Mouse (Mus musculus): ENCODE measurements around the gene Gm3106. TPM values are rescaled to one million over a fixed set of nuclear protein-coding genes. Genes with fewer than 3 reads are reported as not detected.
"Not testable (repeated sequence)": the region's sequence is repeated elsewhere in the genome, so short reads cannot be mapped to it uniquely, and the experiment has no call there.

Gm3106 gene
- polyA plus RNA-seq (2014; fragmentation: Nextera tagmentation; extraction: Ambion mirVana) = not detected in 2 replicates

DNA sequence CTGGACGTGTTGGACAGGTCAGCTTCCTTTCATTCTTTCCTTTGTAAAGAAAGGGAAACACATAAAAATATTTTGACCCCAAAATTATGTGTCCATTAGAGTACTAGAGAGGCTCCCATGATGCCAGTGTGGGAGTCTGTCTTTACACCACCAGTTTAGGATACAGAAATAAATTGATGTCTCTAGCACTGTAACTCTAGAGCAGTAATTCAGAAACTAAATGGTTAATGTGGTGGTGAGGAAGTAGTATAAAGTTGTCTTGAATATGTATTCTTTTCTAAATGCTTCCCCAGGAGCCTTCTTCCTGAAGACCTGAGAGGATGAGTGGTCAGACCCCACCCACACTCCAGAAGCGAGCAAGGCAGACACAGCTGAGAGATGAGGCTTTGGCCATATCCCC is at the start of gene Gm3106:
Gene Gm3106, plus strand, starts transcription at position 301 of the 400 bp plus-strand sequence.
- WGBS = no CpG with 5 or more reads among the region's 2 CpGs
- H3K9ac ChIP-seq (ENCODE audit: low read length); H3K9me3 ChIP-seq (ENCODE audit: control insufficient read depth, low read length); ATAC-seq (ENCODE audit: insufficient number of reproducible peaks, insufficient read depth, low FRiP score, low read depth); H3K36me3 ChIP-seq (ENCODE audit: control insufficient read depth, insufficient read depth, low read length); H3K27me3 ChIP-seq (ENCODE audit: control insufficient read depth, insufficient read depth, low read length); H3K4me2 ChIP-seq (ENCODE audit: low read length); H3K4me1 ChIP-seq (ENCODE audit: control insufficient read depth in 2 of 2, insufficient read depth in 2 of 2, low read length in 2 of 2); H3K27ac ChIP-seq (replicated peaks in 1 of 2; ENCODE audit: control insufficient read depth in 1 of 2, insufficient read depth in 1 of 2, low read depth in 2 of 2, low read length in 2 of 2); H3K4me3 ChIP-seq (ENCODE audit: control insufficient read depth in 1 of 2, insufficient read depth in 1 of 2, low read depth in 1 of 2, low read length in 2 of 2): not testable (repeated sequence)

Other genes with a start within 250 kb of the Gm3106 start
- gene BC061212, start 147.5 kb upstream of the Gm3106 start, polyA plus RNA-seq (2014; fragmentation: Nextera tagmentation; extraction: Ambion mirVana) = not detected in 2 replicates
- not detected in 2 replicates for gene Gm6351, start 141.6 kb upstream of the Gm3106 start, polyA plus RNA-seq (2014; fragmentation: Nextera tagmentation; extraction: Ambion mirVana)
- gene A430089I19Rik, start 88.8 kb downstream of the Gm3106 start, polyA plus RNA-seq (2014; fragmentation: Nextera tagmentation; extraction: Ambion mirVana) = not detected in 2 replicates
- not detected in 2 replicates for gene Gm6502, start 96.4 kb downstream of the Gm3106 start, polyA plus RNA-seq (2014; fragmentation: Nextera tagmentation; extraction: Ambion mirVana)
- gene AA792892, start 121.7 kb downstream of the Gm3106 start, polyA plus RNA-seq (2014; fragmentation: Nextera tagmentation; extraction: Ambion mirVana) = not detected in 2 replicates
- not detected in 2 replicates for gene Gm7682, start 227.8 kb downstream of the Gm3106 start, polyA plus RNA-seq (2014; fragmentation: Nextera tagmentation; extraction: Ambion mirVana)